Comparison of ENCODE assay signal across 33 mouse cellular contexts in the genomic region with DNA sequence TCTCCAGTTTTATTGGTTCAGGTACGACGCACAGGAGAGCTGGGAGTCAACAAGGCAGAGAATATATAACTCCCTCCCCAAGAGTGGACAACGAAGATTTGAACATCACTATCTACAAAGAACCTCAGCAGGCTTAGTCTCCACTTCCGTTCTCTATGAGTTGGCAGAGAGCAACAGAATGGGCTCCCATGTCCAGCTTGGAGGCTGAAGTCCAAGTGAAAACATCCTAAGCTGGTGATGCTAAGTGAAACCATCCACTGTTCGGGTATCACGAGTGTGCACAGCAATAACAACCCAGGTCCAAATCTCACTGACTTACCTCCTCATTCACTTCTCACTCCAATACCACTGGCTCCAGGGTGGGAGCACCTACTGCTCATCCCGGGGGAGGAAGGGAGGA.
"Had no signal": no experiment of that assay in that cellular context is flagged by ENCODE, and none has a peak within 500 bp of the region (broad histone marks: within the 10 kb centered on the region; RNA-seq: fewer than 3 reads in every experiment).

No protein-coding gene starts in this region.

- ATAC-seq: hindbrain, postnatal 0 days; inflammation-experienced regulatory T-cells, adult 6 months; intestine, embryonic 15.5 days; intestine, embryonic 16.5 days; intestine, postnatal 0 days had no signal

- H3K27me3 ChIP-seq: heart, embryonic 12.5 days; heart, embryonic 13.5 days; heart, embryonic 15.5 days; hindbrain, embryonic 12.5 days; hindbrain, embryonic 13.5 days; hindbrain, embryonic 15.5 days; intestine, embryonic 15.5 days; kidney, embryonic 15.5 days had no signal

- H3K9ac ChIP-seq: heart, embryonic 12.5 days; heart, embryonic 13.5 days; heart, embryonic 15.5 days; hindbrain, embryonic 12.5 days; hindbrain, embryonic 13.5 days; hindbrain, embryonic 14.5 days; hindbrain, embryonic 15.5 days; intestine, embryonic 15.5 days; kidney, embryonic 15.5 days had no signal

- H3K36me3 ChIP-seq: heart, embryonic 10.5 days; heart, embryonic 12.5 days; heart, embryonic 13.5 days; heart, embryonic 15.5 days; hindbrain, embryonic 10.5 days; hindbrain, embryonic 12.5 days; hindbrain, embryonic 13.5 days; hindbrain, embryonic 15.5 days; intestine, embryonic 15.5 days; kidney, embryonic 15.5 days had no signal

- H3K4me2 ChIP-seq: heart, embryonic 11.5 days; heart, embryonic 12.5 days; heart, embryonic 13.5 days; heart, embryonic 15.5 days; hindbrain, embryonic 12.5 days; hindbrain, embryonic 13.5 days; hindbrain, embryonic 14.5 days; hindbrain, embryonic 15.5 days; intestine, embryonic 15.5 days; kidney, embryonic 15.5 days had no signal

- H3K4me1 ChIP-seq: heart, embryonic 10.5 days; heart, embryonic 12.5 days; heart, embryonic 15.5 days; hindbrain, embryonic 12.5 days; hindbrain, embryonic 13.5 days; hindbrain, embryonic 15.5 days; intestine, embryonic 15.5 days had no signal

- H3K27ac ChIP-seq: heart, embryonic 10.5 days; heart, embryonic 13.5 days; heart, embryonic 15.5 days; hindbrain, embryonic 10.5 days; hindbrain, embryonic 12.5 days; hindbrain, embryonic 13.5 days; hindbrain, embryonic 14.5 days; hindbrain, embryonic 15.5 days; hindbrain, postnatal 0 days; intestine, embryonic 15.5 days; kidney, embryonic 15.5 days; kidney, postnatal 0 days; layer of hippocampus, adult 2 months had no signal

- H3K4me3 ChIP-seq: heart, embryonic 10.5 days; heart, embryonic 12.5 days; heart, embryonic 13.5 days; heart, embryonic 15.5 days; hindbrain, embryonic 10.5 days; hindbrain, embryonic 12.5 days; hindbrain, embryonic 13.5 days; hindbrain, embryonic 15.5 days; intestine, embryonic 15.5 days; kidney, embryonic 15.5 days; layer of hippocampus, adult 2 months had no signal

- H3K9me3 ChIP-seq: heart, embryonic 10.5 days; heart, embryonic 12.5 days; heart, embryonic 13.5 days; heart, embryonic 15.5 days; hindbrain, embryonic 10.5 days; hindbrain, embryonic 12.5 days; hindbrain, embryonic 13.5 days; hindbrain, embryonic 15.5 days; intestine, embryonic 15.5 days; kidney, embryonic 15.5 days had no signal

- DNase-seq: heart, postnatal 10 days; heart, postnatal 36 days; heart, postnatal 4 days; kidney, adult 11 months; kidney, adult 18-20 months; kidney, adult 2 months; kidney, adult 8-10 months; kidney, adult 9 months; kidney, postnatal 10 days; kidney, postnatal 14 days; kidney, postnatal 25 days; kidney, postnatal 36 days; kidney, postnatal 4 days; layer of hippocampus, adult 9-11 months; layer of hippocampus, postnatal 36 days had no signal
